31 mouse cellular contexts compared by ENCODE assay signal in the genomic region with DNA sequence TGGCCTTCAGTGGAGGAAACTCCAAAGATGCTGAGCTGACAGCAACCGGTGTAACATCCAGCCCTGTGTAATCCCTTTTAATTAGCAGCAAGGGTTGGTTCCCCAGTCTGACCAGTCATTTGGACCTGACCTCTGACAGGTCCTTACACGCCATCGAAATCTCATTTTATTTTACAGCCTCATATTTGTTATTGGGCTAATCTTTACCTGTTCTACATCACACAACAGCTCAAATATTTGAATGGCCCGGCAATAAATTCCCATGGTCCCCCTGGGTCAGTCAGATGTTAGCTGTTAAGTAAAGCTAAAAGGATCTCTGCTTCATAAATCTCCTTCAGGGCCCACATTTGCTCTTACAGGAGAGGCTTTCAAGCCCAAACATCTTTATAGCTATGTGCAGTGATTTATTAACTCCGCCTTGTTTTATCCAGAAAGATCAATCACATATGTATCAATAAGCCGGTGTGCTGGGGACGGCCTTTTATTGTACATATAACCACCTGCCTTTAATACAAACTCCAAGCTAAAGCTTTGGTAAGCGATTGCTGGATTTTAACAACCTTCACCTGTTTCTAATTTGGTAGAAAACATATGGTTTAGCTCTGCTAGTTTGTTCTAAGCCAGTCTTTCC.
A peak's percentile ranks its signal among the peaks of the same experiment; 100 is the strongest.
DNase-seq lines count a peak whose midpoint lies in the region; ATAC-seq lines count a peak whose summit lies in the region.
"Had no signal": no experiment of that assay in that cellular context is flagged by ENCODE, and none has a peak within 500 bp of the region (broad histone marks: within the 10 kb centered on the region; RNA-seq: fewer than 3 reads in every experiment).

No protein-coding gene starts in this region.

- no peaks in the 10 kb centered on the region; the same call in none of the 2 replicates for H3K4me1 ChIP-seq in embryonic facial prominence, embryonic 11.5 days (ENCODE audit: control insufficient read depth, insufficient read depth, low read length)
- peaks cover 55% of the 10 kb centered on the region for H3K4me1 ChIP-seq in embryonic facial prominence, embryonic 10.5 days
- H3K4me1 ChIP-seq in embryonic facial prominence, embryonic 12.5 days, result peaks cover 52% of the 10 kb centered on the region
- H3K4me1 ChIP-seq in limb, embryonic 10.5 days, result peaks cover 75% of the 10 kb centered on the region
- peaks cover 20% of the 10 kb centered on the region for H3K4me1 ChIP-seq in hindbrain, embryonic 10.5 days (replicated peaks)
- H3K4me1 ChIP-seq: forebrain, embryonic 15.5 days; hindbrain, embryonic 13.5 days; liver, embryonic 15.5 days had no signal

- no peak overlapping the region for H3K4me3 ChIP-seq in embryonic facial prominence, embryonic 11.5 days (ENCODE audit: low read depth, low read length)
- no peak overlapping the region for H3K4me3 ChIP-seq in embryonic facial prominence, embryonic 10.5 days
- H3K4me3 ChIP-seq in embryonic facial prominence, embryonic 12.5 days, result no peak overlapping the region
- no peak overlapping the region for H3K4me3 ChIP-seq in limb, embryonic 10.5 days
- H3K4me3 ChIP-seq in hindbrain, embryonic 10.5 days, result no peak overlapping the region
- H3K4me3 ChIP-seq: embryonic facial prominence, embryonic 13.5 days; forebrain, embryonic 15.5 days; heart, embryonic 12.5 days; hindbrain, embryonic 13.5 days; layer of hippocampus, adult 2 months; liver, embryonic 15.5 days; lung, embryonic 15.5 days; midbrain, embryonic 15.5 days; myocyte; neural tube, embryonic 13.5 days had no signal

- H3K4me2 ChIP-seq in embryonic facial prominence, embryonic 11.5 days (ENCODE audit: low read depth, low read length), result no peak overlapping the region
- no peak overlapping the region for H3K4me2 ChIP-seq in embryonic facial prominence, embryonic 12.5 days (replicated peaks)
- H3K4me2 ChIP-seq: forebrain, embryonic 15.5 days; heart, embryonic 12.5 days; hindbrain, embryonic 13.5 days; liver, embryonic 15.5 days; lung, embryonic 15.5 days; midbrain, embryonic 15.5 days; neural tube, embryonic 13.5 days had no signal

- 0 out of 2 replicates have a peak, but pooled peaks have one; percentile 22 for ATAC-seq in embryonic facial prominence, embryonic 11.5 days (replicated peaks; ENCODE audit: insufficient number of reproducible peaks, low FRiP score, low TSS enrichment, low read depth)
- ATAC-seq in embryonic facial prominence, embryonic 12.5 days (ENCODE audit: insufficient number of reproducible peaks, insufficient read depth, low FRiP score, low TSS enrichment), result no peak
- ATAC-seq: forebrain, embryonic 15.5 days; inflammation-experienced regulatory T-cells, adult 6 months; midbrain, embryonic 15.5 days; Patski had no signal

- H3K27me3 ChIP-seq in embryonic facial prominence, embryonic 11.5 days (ENCODE audit: control insufficient read depth, insufficient read depth, low read length), result no peaks in the 10 kb centered on the region
- H3K27me3 ChIP-seq in embryonic facial prominence, embryonic 10.5 days (replicated peaks; ENCODE audit: low read depth, poor library complexity, severe bottlenecking), result 0 out of 2 replicates have a peak, but pooled peaks cover 6% of the 10 kb centered on the region
- H3K27me3 ChIP-seq in embryonic facial prominence, embryonic 12.5 days, result no peaks in the 10 kb centered on the region
- peaks cover 45% of the 10 kb centered on the region for H3K27me3 ChIP-seq in limb, embryonic 10.5 days (ENCODE audit: low read depth, poor library complexity, severe bottlenecking)
- no peaks in the 10 kb centered on the region for H3K27me3 ChIP-seq in hindbrain, embryonic 10.5 days (ENCODE audit: insufficient read depth, poor library complexity, severe bottlenecking)
- H3K27me3 ChIP-seq: embryonic facial prominence, embryonic 13.5 days; forebrain, embryonic 15.5 days; heart, embryonic 12.5 days; hindbrain, embryonic 13.5 days; liver, embryonic 15.5 days; lung, embryonic 15.5 days; midbrain, embryonic 15.5 days; neural tube, embryonic 13.5 days; Patski had no signal

- no peaks in the 10 kb centered on the region for H3K9me3 ChIP-seq in embryonic facial prominence, embryonic 11.5 days (replicated peaks; ENCODE audit: control insufficient read depth, low read length)
- H3K9me3 ChIP-seq in embryonic facial prominence, embryonic 10.5 days, result no peaks in the 10 kb centered on the region
- H3K9me3 ChIP-seq in embryonic facial prominence, embryonic 12.5 days, result no peaks in the 10 kb centered on the region
- no peaks in the 10 kb centered on the region for H3K9me3 ChIP-seq in limb, embryonic 10.5 days (replicated peaks)
- no peaks in the 10 kb centered on the region for H3K9me3 ChIP-seq in hindbrain, embryonic 10.5 days
- H3K9me3 ChIP-seq: embryonic facial prominence, embryonic 13.5 days; forebrain, embryonic 15.5 days; heart, embryonic 12.5 days; hindbrain, embryonic 13.5 days; liver, embryonic 15.5 days; lung, embryonic 15.5 days; midbrain, embryonic 15.5 days; neural tube, embryonic 13.5 days had no signal

- H3K9ac ChIP-seq in embryonic facial prominence, embryonic 11.5 days (replicated peaks; ENCODE audit: low read length), result no peak overlapping the region
- H3K9ac ChIP-seq in embryonic facial prominence, embryonic 12.5 days, result no peak overlapping the region
- H3K9ac ChIP-seq: embryonic facial prominence, embryonic 13.5 days; forebrain, embryonic 15.5 days; heart, embryonic 12.5 days; hindbrain, embryonic 13.5 days; liver, embryonic 15.5 days; lung, embryonic 15.5 days; midbrain, embryonic 15.5 days; neural tube, embryonic 13.5 days had no signal

- peak; percentile 89 for DNase-seq in embryonic facial prominence, embryonic 11.5 days (ENCODE audit: low spot score)
- no peak for DNase-seq in embryonic facial prominence, embryonic 10.5 days (ENCODE audit: low spot score)
- peak; percentile 55 for DNase-seq in limb, embryonic 10.5 days (ENCODE audit: low spot score)
- DNase-seq in mesoderm, embryonic 11.5 days (ENCODE audit: low read depth, low spot score), result peak; percentile 79
- DNase-seq in cerebellum, adult 9-11 months, result no peak
- no peak for DNase-seq in hindbrain, embryonic 10.5 days (ENCODE audit: low spot score)
- DNase-seq: adrenal gland, postnatal 36 days; cerebellum, postnatal 10 days; gastrocnemius, postnatal 14 days; heart, adult 18-20 months; heart, postnatal 14 days; kidney, adult 8-10 months; kidney, postnatal 25 days; liver; lung, postnatal 36 days; right cerebral cortex, adult 18-20 months; thymus, adult 18-20 months; thymus, postnatal 4 days had no signal

- no peak overlapping the region for H3K27ac ChIP-seq in embryonic facial prominence, embryonic 11.5 days (replicated peaks; ENCODE audit: low read depth, low read length)
- no peak overlapping the region for H3K27ac ChIP-seq in embryonic facial prominence, embryonic 10.5 days (replicated peaks)
- peak overlapping the region; percentile 77 for H3K27ac ChIP-seq in embryonic facial prominence, embryonic 12.5 days
- peak overlapping the region; percentile 81; the same call in 1 of the 2 replicates for H3K27ac ChIP-seq in limb, embryonic 10.5 days
- no peak overlapping the region for H3K27ac ChIP-seq in hindbrain, embryonic 10.5 days
- H3K27ac ChIP-seq: forebrain, embryonic 15.5 days; hindbrain, embryonic 13.5 days; layer of hippocampus, adult 2 months; liver, embryonic 15.5 days; lung, embryonic 15.5 days; midbrain, embryonic 15.5 days; neural tube, embryonic 13.5 days had no signal

- H3K36me3 ChIP-seq in embryonic facial prominence, embryonic 11.5 days (replicated peaks; ENCODE audit: control insufficient read depth, insufficient read depth, low read depth, low read length), result no peaks in the 10 kb centered on the region
- no peaks in the 10 kb centered on the region for H3K36me3 ChIP-seq in embryonic facial prominence, embryonic 10.5 days (replicated peaks)
- H3K36me3 ChIP-seq in embryonic facial prominence, embryonic 12.5 days, result no peaks in the 10 kb centered on the region
- H3K36me3 ChIP-seq in limb, embryonic 10.5 days, result no peaks in the 10 kb centered on the region
- no peaks in the 10 kb centered on the region for H3K36me3 ChIP-seq in hindbrain, embryonic 10.5 days
- H3K36me3 ChIP-seq: embryonic facial prominence, embryonic 13.5 days; forebrain, embryonic 15.5 days; heart, embryonic 12.5 days; hindbrain, embryonic 13.5 days; liver, embryonic 15.5 days; lung, embryonic 15.5 days; midbrain, embryonic 15.5 days; neural tube, embryonic 13.5 days had no signal

- 39% methylated on average over 8 of the region's 8 CpGs for WGBS in embryonic facial prominence, embryonic 11.5 days
- 53% methylated on average over 8 of the region's 8 CpGs for WGBS in embryonic facial prominence, embryonic 10.5 days
- WGBS in embryonic facial prominence, embryonic 12.5 days, result 34% methylated on average over 8 of the region's 8 CpGs
- 10% methylated on average over 8 of the region's 8 CpGs for WGBS in limb, embryonic 10.5 days
- WGBS in hindbrain, embryonic 10.5 days, result 77% methylated on average over 8 of the region's 8 CpGs

Comparison
In these comparisons a context has a peak if more than half of its experiments do, and no peak if none do; other contexts are left out.
1. DNase-seq: peak in embryonic facial prominence, embryonic 11.5 days (single experiment), limb, embryonic 10.5 days (single experiment) and mesoderm, embryonic 11.5 days (single experiment); none in embryonic facial prominence, embryonic 10.5 days (single experiment), cerebellum, adult 9-11 months (single experiment) and hindbrain, embryonic 10.5 days (single experiment).
2. H3K27ac ChIP-seq: peak in embryonic facial prominence, embryonic 12.5 days (single experiment) and limb, embryonic 10.5 days (single experiment); none in embryonic facial prominence, embryonic 11.5 days (single experiment), embryonic facial prominence, embryonic 10.5 days (single experiment) and hindbrain, embryonic 10.5 days (single experiment).